Mouse (Mus musculus) embryonic facial prominence, embryonic 10.5 days (tissue): Measurements from ENCODE around the gene Rnf166. TPM values are rescaled to one million over a fixed set of nuclear protein-coding genes. Genes with fewer than 3 reads are reported as not detected.

ENCODE experiments used
- DNase-seq: peaks from one replicate; pipeline ENCODE4 v3.0.0-alpha.2; 2017; ENCODE audit warnings: low spot score
- H3K27ac ChIP-seq: fragments of 300-500 bp; sonication (generic); replicated peaks from 2 replicates; pipeline ENCODE4 v1.5.1; 2016; ENCODE audit warnings: mild to moderate bottlenecking
- H3K27me3 ChIP-seq: fragments of 300-500 bp; sonication (generic); replicated peaks from 2 replicates; pipeline ENCODE4 v1.6.1; 2016; ENCODE audit warnings: low read depth, mild to moderate bottlenecking; ENCODE audit not compliant: poor library complexity, severe bottlenecking
- H3K36me3 ChIP-seq: fragments of 300-500 bp; sonication (generic); replicated peaks from 2 replicates; pipeline ENCODE4 v1.6.1; 2016; ENCODE audit warnings: mild to moderate bottlenecking, moderate library complexity
- H3K4me1 ChIP-seq: fragments of 300-500 bp; sonication (generic); 2 replicates; pipeline ENCODE4 v1.6.1; 2016
- H3K4me3 ChIP-seq: fragments of 300-500 bp; sonication (generic); 2 replicates; pipeline ENCODE4 v1.5.1; 2016; ENCODE audit warnings: mild to moderate bottlenecking, moderate library complexity
- H3K9me3 ChIP-seq: fragments of 300-500 bp; sonication (generic); 2 replicates; pipeline ENCODE4 v1.6.1; 2016; ENCODE audit warnings: mild to moderate bottlenecking
- WGBS: fragments of 180-500 bp; shearing (Covaris S2); methylation state at CpG from one replicate; pipeline ENCODE4 v1.1.7; 2016; 5-methylcytosine and 5-hydroxymethylcytosine counted together
- polyA plus RNA-seq: library from polyadenylated mRNA; unstranded; fragments of >200 nt; fragmentation: Nextera tagmentation; extraction: Ambion mirVana; gene quantifications from 2 replicates; pipeline ENCODE4 v1.2.1, GENCODE M21; 2016

The Rnf166 gene
- polyA plus RNA-seq, 1 experiment from 2014 or later = 33.6 TPM

DNA sequence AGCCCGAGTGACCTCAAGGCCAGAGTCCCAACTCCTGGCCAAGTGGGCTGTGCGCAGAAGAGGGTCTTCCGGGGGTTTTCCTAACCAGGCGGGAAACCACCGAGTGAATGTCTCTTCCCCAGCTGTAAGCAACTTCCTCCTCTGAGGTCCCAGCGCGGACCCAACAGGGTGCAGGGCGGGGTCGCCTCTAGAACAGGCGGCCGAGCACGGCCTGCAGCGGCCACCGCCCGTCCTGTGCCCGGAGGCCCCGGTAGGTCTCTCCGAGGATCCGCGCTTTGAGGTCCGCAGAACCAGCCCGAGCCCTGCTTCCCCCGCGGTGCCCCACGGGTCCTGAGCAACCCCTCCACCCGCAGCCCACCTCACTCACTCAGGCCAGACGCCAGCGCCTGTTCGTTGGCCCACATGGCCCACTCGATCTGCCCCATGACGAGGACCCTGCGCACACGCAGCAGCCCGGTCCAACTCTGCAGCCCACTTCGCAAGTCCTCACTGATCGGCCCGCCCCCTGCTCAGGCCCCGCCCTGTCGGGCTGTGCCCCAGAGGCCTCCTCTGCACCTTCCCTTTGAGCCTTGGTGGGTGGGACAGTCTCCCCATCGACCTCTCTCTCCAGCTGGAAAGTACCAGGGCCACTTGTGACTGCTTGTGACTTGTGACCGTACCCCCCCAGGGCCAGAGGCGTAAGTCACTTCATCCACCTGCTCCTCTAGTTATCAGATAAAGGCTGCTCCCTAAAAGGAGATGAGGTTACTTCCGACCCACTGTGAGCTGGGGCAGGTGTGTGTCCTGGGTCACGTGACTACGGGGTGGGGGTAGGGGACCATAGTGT lies 43.2 kb downstream of the Rnf166 start, which contains the start of gene Cyba:
Cyba (minus strand) TSS at position 488 of the 826 bp plus-strand sequence.
- DNase-seq = peak; percentile 70
- peaks cover 4% of the 10 kb centered on the region; the same call in 1 of the 2 replicates for H3K9me3 ChIP-seq
- H3K27ac ChIP-seq = peak within 1 kb of the TSS; percentile 74
- peak within 1 kb of the TSS; percentile 61 for H3K4me3 ChIP-seq
- peaks cover 46% of the 10 kb centered on the region for H3K36me3 ChIP-seq
- H3K27me3 ChIP-seq = peaks cover 7% of the 10 kb centered on the region; the same call in 1 of the 2 replicates
- H3K4me1 ChIP-seq = peaks cover 20% of the 10 kb centered on the region
- WGBS = 4% methylated on average over 45 of the region's 45 CpGs

DNA sequence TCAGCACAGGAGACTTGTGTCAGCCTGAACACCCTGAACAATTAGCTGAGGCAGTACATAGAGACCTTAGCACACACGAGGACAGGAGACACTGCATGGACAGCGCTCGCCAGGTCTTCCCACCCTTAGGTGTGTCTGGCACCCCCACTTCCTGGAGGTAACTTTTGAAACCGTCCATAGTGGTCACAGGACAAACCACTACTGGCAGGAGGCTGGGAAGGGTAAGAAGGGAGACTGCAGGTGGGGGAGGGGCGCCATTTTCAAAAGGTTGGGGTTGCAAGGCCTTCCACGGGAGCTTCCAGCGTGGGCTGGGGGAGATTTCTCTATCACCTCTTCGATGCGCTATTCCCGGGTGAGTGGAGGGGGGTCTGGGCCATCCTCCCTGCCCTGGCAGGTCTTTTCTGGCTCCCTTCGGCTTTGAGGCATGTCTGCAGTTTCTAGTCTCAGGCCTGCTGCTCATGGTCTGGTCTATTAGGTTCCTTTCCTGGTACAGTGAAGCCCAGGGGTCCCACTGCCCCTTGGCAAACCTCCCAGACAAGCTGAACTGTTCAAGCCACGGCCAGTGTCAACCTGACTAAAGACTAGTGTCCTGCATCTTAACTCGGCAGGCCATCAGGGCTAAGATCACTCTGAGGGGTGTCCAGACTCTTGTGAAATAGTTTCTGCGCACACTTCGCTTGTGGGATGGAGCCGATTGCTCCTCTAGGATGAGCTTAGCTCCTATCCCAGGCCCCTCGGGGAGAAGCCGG lies 44.0 kb downstream of the Rnf166 start:
- DNase-seq = peak; percentile 29

DNA sequence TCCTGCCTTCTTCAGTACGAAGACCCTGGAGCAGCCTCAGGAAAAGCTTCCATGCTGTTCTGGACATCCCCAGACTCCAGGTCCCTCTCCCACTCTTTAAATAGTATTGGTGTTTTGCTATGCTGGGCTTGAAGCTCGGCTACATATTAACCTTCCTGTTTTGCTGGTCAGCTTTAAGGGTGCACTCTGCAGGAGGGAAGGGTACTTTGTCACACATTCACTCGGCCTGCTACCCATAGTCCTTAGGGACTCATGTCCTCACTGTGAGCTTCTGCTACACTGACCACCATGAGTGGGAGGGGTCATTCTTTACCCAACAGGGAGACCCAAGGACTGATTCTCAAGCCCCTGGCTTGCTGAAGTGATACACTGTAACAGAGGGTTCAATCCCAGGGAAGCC lies 45.2 kb downstream of the Rnf166 start:
- DNase-seq = no peak
- Histone ChIP-seq H3K27ac (no peak overlapping the region), H3K9me3 (peaks cover 4% of the 10 kb centered on the region; the same call in 1 of the 2 replicates), H3K36me3 (peaks cover 26% of the 10 kb centered on the region), H3K4me3 (no peak overlapping the region), H3K27me3 (peaks cover 7% of the 10 kb centered on the region; the same call in 1 of the 2 replicates), H3K4me1 (peaks cover 19% of the 10 kb centered on the region)
- WGBS = 81% methylated on average over 3 of the region's 3 CpGs

More for the DNA sequence above, 44.0 kb downstream of the Rnf166 start:
- peak overlapping the region; percentile 61 for H3K4me3 ChIP-seq
- peaks cover 7% of the 10 kb centered on the region; the same call in 1 of the 2 replicates for H3K27me3 ChIP-seq
- H3K4me1 ChIP-seq = peaks cover 19% of the 10 kb centered on the region
- H3K9me3 ChIP-seq = peaks cover 4% of the 10 kb centered on the region; the same call in 1 of the 2 replicates
- WGBS = 40% methylated on average over 18 of the region's 18 CpGs
- H3K27ac ChIP-seq = peak overlapping the region; percentile 74
- peaks cover 38% of the 10 kb centered on the region for H3K36me3 ChIP-seq

DNA sequence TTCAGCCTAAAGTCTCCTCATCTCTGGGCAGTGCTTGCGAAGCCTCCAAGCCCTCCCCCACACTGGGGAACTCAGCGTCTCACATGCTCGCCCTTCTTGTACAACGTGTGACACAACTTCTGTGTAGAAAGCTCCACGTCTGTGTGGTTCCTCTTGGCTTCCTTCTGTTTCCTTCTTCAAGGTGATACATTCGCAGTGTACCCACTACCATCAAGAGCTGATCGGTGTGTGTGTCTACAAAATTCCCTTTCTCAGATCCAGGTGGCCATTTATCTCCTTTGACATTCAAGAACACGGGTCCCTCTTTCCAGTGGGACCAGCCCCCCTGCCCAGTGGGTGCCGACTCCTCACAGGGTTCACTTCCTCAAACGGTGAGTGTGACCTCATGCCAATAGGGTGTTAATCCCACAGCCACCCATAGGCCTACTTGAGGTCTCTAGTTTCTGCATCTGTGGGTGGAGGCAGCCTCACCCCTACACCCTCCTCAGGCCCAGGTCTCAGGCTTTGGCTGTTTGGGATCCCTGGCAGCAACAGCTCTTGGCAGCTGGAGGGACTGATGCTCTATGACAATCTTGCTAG lies 45.7 kb downstream of the Rnf166 start:
- H3K9me3 ChIP-seq = no peaks in the 10 kb centered on the region
- peaks cover 21% of the 10 kb centered on the region for H3K36me3 ChIP-seq
- peaks cover 19% of the 10 kb centered on the region for H3K4me1 ChIP-seq
- no peak overlapping the region for H3K27ac ChIP-seq
- H3K4me3 ChIP-seq = no peak overlapping the region
- peaks cover 7% of the 10 kb centered on the region; the same call in 1 of the 2 replicates for H3K27me3 ChIP-seq
- WGBS = 87% methylated on average over 10 of the region's 10 CpGs
- DNase-seq = no peak

DNA sequence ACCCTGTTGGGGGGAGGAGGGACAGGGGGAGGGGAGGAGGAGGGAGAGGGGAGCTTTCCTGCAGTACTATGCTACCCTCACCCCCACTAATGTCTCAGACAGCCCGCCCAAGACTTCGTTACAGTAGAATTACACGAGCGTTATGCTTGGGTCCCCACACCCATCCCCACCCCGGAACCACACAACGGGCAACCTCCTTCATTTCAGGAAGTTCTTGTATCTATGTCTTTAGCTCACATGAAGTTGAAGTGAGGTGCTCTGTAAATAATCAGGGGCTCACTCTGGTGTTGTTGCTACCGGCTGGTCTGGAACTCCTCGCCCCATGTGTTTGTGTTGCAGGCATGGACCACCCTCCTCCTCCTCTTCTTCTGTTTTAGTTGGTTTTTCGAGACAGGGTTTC lies 47.7 kb downstream of the Rnf166 start:
- Histone ChIP-seq H3K4me3 (no peak overlapping the region), H3K27me3 (peaks cover 4% of the 10 kb centered on the region; the same call in 1 of the 2 replicates), H3K27ac (no peak overlapping the region), H3K4me1 (peaks cover 17% of the 10 kb centered on the region), H3K36me3 (0 out of 2 replicates have a peak, but pooled peaks cover 1% of the 10 kb centered on the region), H3K9me3 (no peaks in the 10 kb centered on the region)
- WGBS = 89% methylated on average over 9 of the region's 9 CpGs
- no peak for DNase-seq

DNA sequence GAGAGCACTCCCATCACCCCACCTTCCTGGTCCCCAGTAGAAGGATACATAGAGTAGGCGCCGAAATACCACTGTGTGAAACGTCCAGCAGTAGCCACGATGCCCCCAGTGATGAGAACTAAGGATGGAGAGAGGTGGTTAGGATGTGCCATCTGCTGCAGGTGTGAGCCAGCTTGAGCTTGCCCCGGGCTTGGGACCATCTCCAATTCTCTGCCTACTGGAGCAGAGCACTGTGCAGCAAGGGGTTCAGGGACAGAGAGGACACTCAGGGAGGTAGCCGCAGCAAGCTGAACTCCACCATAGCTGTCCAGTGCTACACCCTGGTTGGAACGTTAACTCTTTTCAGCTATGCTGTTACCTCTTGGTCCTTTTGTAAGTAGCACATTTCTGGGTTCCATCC lies 48.3 kb downstream of the Rnf166 start:
- Histone ChIP-seq H3K4me3 (no peak overlapping the region), H3K27me3 (peaks cover 4% of the 10 kb centered on the region; the same call in 1 of the 2 replicates), H3K27ac (no peak overlapping the region), H3K9me3 (no peaks in the 10 kb centered on the region), H3K4me1 (peaks cover 12% of the 10 kb centered on the region), H3K36me3 (no peaks in the 10 kb centered on the region)
- 88% methylated on average over 7 of the region's 7 CpGs for WGBS
- no peak for DNase-seq

DNA sequence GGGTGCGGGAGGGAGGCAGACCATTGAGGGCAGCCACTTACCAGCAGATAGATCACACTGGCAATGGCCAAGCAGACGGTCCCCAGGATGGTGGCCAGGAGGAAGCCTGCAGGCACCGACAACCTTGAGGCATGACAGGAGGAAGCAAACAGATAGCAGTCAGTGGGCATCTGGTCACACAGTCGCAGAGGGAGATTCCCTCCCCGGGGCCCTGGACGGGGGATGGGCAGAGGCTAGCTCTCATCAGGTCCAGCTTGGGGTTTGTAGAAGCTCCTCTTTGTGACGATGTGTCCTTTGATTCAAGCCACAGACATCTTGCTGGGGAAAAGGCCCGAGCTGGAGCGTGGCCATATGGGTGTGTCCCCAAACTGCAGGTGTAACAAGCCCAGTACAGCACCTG lies 49.7 kb downstream of the Rnf166 start:
- no peaks in the 10 kb centered on the region for H3K4me1 ChIP-seq
- DNase-seq = no peak
- no peaks in the 10 kb centered on the region for H3K27me3 ChIP-seq
- no peaks in the 10 kb centered on the region for H3K36me3 ChIP-seq
- H3K9me3 ChIP-seq = no peaks in the 10 kb centered on the region
- WGBS = 77% methylated on average over 9 of the region's 9 CpGs
- no peak overlapping the region for H3K27ac ChIP-seq
- no peak overlapping the region for H3K4me3 ChIP-seq

DNA sequence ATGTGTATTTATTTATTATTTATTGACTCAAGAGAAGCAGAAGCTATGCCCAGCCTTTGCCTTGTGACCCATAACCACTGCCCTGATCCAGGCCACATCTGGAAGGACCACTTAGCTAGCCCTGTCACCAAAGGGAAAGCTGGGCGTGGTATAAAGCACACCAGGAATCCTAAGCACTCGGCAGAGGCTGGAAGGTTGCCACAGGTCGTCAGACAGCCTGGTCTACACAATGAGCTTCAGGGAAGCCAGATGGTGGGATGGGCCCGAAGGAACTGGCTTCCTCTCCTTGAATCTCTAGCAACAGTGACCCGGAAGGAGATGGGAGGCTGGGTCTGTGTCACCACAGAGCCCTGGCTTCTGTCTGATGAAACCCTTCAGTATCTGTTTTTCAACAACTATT lies 52.2 kb downstream of the Rnf166 start:
- H3K4me1 ChIP-seq = no peaks in the 10 kb centered on the region
- H3K27me3 ChIP-seq = no peaks in the 10 kb centered on the region
- peaks cover 19% of the 10 kb centered on the region for H3K36me3 ChIP-seq
- H3K4me3 ChIP-seq = no peak overlapping the region
- DNase-seq = no peak
- H3K27ac ChIP-seq = no peak overlapping the region
- WGBS = 56% methylated on average over 5 of the region's 5 CpGs
- no peaks in the 10 kb centered on the region for H3K9me3 ChIP-seq

DNA sequence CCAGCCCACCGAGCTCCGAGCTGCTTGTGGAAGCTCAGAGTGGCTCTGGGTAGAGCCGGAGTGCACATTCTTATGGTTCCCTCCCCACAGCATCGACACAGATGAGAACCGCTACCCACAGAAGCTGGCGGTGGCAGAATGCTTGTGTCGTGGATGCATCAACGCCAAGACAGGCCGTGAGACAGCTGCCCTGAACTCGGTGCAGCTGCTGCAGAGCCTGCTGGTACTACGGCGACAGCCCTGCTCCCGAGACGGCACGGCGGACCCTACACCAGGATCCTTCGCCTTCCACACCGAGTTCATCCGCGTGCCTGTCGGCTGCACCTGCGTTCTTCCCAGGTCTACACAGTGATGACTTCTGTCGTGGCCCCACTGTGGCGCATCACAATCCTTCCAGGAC lies 52.6 kb downstream of the Rnf166 start:
- Histone ChIP-seq H3K36me3 (peaks cover 23% of the 10 kb centered on the region), H3K27ac (no peak overlapping the region), H3K4me3 (no peak overlapping the region), H3K9me3 (no peaks in the 10 kb centered on the region), H3K27me3 (no peaks in the 10 kb centered on the region), H3K4me1 (no peaks in the 10 kb centered on the region)
- 87% methylated on average over 24 of the region's 24 CpGs for WGBS
- no peak for DNase-seq

DNA sequence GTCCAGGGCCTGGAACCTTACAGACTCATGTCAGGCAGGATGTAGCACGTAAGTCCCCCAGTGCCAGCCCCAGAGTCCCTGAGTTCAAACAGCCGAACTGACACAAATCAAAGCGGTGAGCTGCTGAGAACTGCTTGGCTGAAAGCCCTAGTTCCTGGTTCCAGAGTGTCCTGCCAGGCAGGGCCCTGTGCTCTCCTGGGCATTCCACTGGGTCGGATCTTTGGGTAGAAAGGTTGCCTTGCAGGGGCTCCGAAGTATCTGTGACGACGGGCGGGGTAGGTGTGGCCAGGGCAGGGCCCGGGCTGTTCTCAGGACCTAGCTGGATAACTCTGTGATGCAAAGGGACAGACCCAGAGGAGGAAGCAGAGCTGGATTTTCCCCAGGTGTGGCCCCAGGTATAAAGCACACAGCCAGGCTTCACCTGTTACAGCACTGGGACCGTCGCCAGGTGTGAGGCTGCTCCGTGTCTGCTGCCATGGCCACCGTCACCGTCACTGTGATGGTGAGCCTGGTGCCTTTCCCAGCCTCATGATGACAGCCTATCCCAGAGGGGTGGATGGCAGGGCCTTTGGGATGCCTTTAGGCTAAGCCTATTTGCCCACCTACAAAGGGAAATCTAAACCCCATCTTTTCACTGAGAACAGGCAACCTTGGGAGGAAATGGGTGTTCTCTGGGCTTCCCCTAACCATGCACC lies 54.3 kb downstream of the Rnf166 start, which contains the start of gene Il17c:
Il17c (plus strand) TSS at position 645 of the 695 bp plus-strand sequence.
- Histone ChIP-seq H3K27me3 (no peaks in the 10 kb centered on the region), H3K27ac (no peak within 1 kb of the TSS), H3K9me3 (no peaks in the 10 kb centered on the region), H3K4me3 (no peak within 1 kb of the TSS), H3K36me3 (peaks cover 40% of the 10 kb centered on the region), H3K4me1 (no peaks in the 10 kb centered on the region)
- 88% methylated on average over 14 of the region's 14 CpGs for WGBS
- DNase-seq = no peak

DNA sequence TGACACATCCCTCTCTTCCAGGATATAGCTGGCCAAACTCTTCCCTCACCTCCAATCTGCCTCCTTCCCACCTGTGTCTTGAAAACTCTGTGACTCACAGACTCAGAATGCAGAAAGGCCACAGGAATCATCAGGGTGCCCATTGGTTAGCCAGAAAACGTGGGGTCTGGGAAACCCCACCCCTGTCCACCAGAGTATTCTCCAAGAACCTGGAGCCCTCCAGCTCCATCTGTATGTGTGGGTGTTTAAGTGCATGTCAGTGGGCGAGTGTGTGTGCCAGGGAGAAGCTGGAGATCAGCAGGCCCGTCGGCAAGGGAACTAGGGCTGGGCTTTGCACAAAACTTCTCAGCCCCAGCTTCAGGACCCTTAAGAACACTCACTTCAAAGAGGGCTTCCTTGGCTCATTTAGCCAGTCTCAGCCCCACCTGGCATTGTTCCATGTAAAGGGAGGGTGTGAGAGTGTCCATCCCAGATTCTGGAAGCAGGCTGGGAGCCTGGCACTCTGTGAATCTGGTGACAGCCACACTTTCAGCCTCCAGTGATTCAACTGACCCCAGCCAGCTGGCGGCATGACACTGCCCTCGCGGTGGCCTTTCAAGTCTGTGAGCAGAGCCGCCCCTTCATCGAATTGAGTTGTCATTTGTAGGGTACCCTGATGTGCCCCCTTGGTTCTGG lies 55.8 kb downstream of the Rnf166 start:
- Histone ChIP-seq H3K36me3 (peaks cover 55% of the 10 kb centered on the region), H3K27ac (no peak overlapping the region), H3K4me3 (no peak overlapping the region), H3K9me3 (no peaks in the 10 kb centered on the region), H3K4me1 (no peaks in the 10 kb centered on the region), H3K27me3 (no peaks in the 10 kb centered on the region)
- DNase-seq = no peak
- 73% methylated on average over 9 of the region's 9 CpGs for WGBS
